Mouse (Mus musculus): ENCODE data around the gene Pakap.

Pakap gene

DNA sequence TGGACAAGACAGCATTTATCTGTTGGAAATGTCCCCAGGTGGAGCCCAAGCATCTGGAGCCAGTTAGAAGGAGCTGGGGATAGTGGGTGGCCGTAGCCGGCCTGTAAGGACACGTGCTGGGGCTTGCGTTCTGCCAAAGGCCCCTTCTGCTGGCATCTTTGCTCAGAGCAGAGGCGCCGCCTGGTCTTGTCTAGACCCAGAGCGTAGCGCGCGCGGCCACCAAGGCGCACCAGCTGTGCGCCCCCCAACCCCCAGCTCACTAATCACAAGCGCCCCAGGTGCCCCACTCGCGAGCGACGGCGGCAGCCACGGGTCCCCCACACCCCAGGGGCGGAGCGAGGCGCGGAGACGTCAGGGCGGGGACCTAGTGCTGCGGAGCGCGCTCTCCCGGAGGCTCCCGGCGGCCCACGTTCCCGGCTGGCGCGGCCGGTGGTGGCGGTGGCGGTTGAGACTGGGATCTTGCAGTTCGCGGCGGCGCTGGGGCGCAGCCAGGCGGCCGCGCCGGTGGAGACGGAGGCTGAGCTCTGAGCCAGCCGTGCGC lies at the start of gene Pakap:
Pakap (plus strand) TSS at position 514 of the 541 bp plus-strand sequence.
- peak; percentile 34 for DNase-seq (ENCODE audit: low read depth, low spot score)

DNA sequence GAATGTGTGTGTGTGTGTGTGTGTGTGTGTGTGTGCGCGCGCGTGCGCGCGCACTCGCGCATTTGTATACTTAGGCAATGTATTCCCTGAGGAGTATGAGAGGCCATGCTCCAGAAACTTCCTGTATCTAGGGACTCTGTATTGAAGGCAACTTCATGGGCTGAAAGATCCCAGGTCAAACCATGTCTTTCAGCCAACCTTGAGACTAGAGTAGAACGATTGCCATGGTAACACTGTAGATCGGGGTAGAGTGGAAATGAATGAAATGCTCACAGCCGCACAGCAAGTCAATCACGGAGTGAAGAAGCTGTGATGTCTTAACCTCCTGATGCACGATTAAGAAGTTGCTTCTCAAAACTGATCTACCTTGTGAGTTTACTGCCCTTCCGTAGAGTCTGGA lies 44.5 kb upstream of the Pakap start:
- no peak for DNase-seq (ENCODE audit: low read depth, low spot score)

DNA sequence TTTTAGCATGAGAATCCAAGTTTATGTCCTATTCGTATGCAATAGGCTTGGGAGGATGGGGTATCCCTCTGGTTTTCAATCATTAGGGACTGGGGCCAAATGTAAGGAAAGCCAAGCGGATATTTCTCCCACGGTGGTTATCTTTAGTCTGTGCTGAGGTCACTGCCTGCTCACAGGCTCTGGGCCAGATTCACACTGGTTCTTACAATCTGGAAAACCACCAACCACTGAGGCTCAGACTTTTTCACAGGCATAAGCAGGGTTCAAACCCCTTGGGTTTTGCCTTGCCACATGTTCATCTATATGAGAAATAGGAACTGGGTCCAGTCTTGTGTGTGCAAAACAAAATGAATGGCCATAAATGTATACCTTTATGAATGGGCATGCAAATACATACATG lies 43.5 kb upstream of the Pakap start:
- DNase-seq (ENCODE audit: low read depth, low spot score) = no peak

DNA sequence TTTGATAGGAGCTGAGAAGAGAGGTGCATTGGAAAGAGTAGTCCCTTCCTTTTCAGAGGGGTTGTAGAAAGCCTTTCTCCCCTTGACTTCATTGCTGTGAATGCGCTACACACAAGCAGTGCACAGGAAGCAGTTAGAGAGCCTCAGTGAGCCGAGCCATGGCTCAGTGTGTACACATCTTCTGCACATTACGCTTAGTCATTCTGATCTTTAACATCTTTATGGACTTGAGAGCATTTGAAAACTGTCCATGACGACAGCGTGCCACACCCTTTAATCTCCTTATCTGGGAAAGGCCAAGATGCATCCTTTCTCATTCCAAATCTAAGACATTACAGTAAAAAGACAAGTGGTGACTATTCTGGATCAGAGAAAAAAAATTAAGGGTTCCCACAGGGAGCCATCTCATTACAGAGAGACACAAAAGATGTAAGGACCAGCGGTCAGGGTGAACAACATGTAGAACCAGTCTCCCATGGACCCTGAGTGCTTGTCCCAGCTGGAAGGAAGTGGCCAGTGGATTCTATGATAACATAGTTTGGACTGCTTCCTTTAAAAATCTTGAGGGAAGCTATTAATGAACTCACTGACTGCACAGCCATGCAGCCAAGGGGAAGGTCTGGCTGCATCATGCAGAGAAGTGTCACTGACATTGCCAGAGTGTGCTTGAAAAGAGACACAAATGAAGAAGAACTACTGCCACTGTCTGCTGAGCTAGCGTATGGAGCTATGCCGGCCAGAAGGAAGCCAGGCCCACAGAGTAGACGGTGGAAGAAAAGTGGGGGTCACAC lies 42.6 kb upstream of the Pakap start:
- DNase-seq (ENCODE audit: low read depth, low spot score) = no peak

DNA sequence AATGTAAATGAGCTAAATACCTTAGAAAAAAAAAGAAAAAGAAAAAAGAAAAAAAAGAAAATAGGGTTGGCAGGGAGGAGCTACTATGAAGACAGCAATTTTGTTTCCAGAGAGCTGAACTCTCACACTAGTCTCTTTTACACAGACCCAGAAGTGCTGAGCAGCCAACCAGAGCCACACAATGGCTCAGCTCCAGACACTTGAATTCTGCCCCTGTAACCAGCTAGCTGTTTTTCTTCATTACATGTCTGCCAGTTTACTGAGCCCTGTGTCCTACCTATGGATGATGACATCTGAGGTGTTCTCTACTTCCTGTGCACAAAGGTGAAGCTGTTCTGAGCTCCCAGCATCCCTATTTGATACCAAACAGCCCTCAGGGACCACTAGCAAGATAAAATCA lies 39.7 kb upstream of the Pakap start:
- no peak for DNase-seq (ENCODE audit: low read depth, low spot score)

DNA sequence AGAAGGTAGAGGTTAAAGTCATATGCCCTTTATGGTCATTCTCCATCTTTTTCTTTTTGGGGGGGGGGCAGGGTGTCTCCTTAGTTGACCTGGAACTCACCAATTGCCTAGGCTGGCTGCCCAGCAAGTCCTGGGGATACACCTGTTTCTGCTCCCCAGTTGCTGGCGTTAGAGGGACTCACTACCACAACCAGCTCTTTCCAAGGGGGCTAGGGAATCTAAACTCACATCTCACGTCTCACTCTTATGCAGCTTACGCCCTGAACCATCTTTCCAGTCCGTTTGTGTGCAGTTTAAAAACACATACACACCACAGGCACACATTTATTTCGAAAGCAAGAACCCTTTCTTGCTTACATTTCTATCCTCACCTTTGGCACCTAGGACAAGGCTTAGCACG lies 34.3 kb upstream of the Pakap start:
- DNase-seq (ENCODE audit: low read depth, low spot score) = no peak

DNA sequence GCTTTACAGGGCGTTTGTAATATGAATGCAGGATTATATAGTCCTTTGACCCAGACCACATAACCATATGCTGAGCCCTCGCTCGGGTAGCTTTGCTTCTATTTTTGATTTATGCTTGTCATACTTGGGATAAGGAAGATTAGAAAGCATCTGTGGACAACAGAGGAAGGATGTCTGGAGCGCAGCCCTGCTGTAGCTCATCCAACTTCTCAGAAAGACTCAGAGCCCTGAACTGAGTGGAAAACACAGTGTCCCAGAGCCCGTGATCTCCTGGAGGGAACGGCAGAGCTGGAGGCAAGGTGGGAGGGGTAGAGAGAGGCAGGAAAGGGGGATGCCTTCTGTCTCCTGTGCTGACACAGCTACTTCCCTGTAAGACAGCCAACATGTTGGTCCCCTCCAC lies 33.7 kb upstream of the Pakap start:
- no peak for DNase-seq (ENCODE audit: low read depth, low spot score)

DNA sequence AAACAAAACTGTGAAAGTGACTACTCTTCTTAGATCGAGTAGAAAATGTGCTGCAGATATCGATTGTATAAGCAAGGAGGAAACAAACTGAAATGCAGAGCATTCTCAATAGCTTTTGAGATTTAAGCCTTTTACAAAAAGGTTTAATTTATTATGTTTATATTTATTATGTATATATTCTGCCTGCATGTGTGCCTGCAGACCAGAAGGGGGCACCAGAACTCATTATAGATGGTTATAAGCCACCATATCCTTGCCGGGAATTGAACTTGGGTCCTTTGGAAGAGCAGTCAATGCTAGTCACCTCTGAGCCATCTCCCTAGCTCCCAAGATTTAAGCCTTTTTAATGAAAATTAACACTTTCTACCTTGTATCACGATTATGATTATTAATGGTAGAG lies 32.9 kb upstream of the Pakap start:
- no peak for DNase-seq (ENCODE audit: low read depth, low spot score)

DNA sequence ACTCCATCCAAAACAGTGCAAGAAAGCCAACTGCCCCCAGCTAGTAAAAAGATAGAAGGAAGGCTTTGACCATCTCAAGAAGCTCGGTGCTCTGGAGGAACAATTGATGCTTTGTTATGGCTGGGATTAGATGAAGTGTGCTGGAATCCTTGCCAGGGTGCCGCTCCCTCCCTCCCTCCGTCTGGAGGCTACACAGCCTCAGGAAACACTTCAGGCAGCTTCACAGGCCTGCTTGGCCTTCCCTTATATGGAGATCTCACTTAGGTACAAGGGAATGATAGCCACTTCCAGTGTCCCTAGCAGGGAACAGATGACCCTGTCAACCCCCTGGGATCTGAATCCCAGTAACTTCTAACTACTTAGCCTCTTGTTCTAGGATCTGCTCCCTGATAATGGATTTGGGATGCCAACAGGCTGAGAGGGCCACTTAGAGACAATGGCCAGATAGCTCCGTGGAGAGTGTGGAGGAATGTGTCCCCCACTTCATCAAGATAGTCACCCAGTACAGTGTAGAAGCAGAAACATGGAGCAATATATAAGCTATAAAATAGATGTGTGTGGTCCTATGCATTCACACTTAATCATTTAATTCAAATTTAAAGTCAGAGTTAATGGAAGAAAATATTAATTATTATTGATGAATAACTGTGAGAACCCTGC lies 29.8 kb upstream of the Pakap start:
- DNase-seq (ENCODE audit: low read depth, low spot score) = no peak

DNA sequence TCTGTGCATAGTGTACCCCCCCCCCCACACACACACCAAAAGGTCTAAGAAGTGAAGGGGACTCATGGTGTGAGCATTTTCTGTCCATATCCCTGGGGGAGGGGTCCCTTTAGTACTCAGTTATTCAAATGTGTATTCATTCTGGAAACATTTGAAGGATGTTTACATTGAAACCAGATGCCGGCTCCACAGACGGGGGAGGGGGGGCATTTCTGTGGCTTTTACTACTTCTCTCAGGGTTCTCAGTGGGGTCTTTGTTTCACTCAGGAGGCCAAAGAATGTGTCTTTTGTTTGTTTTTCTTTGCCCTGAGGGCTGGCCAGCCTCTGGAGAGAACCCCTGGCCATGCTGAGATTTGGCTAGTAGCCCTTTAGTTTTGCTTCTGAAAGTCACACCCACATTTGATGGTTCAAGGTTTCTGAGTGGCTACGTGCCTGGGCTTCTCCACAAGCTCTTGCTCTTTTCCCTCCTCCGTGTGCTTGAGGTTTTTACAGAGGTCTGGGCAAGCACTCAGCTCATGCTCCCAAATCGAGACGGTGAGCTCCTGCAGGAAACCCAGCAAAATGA lies 24.2 kb upstream of the Pakap start:
- peak; percentile 57 for DNase-seq (ENCODE audit: low read depth, low spot score)

DNA sequence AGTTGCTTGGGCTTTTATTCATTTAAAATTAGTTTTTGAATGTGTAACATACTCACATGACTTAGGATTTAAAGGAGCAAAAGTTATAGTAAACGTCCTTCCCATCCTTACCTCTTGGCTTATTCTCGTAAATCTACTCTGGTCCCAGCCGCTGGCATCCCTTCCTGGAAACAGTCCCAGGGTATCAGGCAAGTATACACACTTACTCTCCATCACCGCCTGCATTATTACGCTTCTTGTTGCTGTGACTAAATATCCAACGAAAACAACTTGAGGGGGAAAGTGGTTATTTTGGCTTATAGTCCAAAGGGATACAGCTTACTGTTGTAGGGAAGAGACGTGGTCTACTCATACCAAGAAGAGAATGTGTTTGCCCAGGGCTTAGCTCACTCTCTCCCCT lies 20.2 kb upstream of the Pakap start:
- no peak for DNase-seq (ENCODE audit: low read depth, low spot score)

DNA sequence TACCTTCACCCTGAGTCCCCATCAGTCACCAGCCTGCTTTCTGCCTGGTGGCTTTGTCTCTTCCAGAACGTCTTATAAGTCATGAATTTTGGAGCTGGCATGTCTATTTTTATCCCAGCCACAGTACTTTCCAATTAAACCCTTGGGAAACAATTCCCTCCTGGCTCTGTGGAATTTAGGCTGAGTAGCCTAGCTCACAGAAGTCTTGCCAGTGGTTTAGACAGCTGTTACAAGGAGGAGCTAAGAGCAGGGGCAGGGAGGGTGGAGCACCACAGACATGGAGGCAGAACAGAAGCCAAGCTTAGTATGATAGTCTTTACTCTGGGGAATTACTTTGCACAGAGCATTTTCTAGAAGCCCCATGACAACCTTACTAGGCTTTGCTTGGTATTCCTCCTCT lies 17.8 kb upstream of the Pakap start:
- DNase-seq (ENCODE audit: low read depth, low spot score) = no peak

DNA sequence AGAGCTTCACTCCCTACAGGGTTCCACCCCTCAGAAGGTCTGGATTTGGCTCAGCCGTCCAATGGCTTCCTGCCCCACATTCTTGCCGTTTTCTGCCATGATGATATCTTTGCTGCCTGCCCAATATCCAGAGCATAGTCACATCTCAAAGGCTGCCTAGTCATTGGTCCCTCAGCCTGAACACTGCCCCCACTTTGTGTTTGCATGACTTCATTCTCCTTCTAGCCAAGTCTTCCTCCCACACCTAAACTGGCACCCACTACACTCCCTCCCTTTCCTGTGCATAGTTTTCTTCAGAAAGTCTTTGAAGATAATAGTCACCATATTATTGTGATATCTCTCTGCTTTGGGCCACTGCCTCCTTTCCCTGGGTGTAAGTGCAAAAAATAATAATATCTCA lies 10.9 kb upstream of the Pakap start:
- no peak for DNase-seq (ENCODE audit: low read depth, low spot score)

DNA sequence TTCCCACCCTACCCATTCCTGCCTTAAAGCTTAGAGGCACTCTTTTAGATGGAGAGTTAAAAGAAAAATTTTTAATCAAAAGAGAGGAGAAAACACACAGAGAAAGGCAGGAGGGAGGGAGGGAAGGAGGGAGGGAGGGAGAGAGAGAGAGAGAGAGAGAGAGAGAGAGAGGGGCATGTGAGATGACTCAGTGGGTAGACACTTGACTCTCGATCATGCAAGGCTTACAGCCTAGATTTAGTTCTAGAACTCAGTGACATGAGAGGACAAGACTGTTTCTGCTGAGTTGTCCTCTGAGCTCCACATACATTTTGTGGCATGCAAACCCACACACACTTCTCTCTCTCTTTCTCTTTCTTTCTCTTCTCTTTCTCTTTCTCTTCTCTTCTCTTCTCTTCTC lies 8.5 kb upstream of the Pakap start:
- no peak for DNase-seq (ENCODE audit: low read depth, low spot score)

DNA sequence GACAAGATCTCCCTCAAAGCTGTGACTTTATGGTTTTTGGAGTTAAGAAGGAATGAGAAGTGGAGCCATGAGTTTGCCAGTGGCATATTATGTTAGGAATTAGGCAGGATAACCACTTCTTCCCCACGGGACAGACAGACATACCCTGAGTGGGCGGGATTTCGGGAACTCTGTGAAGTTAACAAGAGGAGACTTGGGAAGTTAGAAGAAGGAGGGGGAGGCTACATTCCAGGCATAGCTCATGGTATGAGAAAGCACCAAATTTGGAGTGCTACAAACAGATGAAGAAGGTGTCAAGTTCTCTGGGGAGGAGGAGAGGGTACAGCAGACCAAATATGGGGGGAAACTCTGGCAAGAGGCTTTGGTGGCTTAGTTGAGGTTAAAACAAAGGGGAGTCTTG lies 8.0 kb upstream of the Pakap start:
- no peak for DNase-seq (ENCODE audit: low read depth, low spot score)

DNA sequence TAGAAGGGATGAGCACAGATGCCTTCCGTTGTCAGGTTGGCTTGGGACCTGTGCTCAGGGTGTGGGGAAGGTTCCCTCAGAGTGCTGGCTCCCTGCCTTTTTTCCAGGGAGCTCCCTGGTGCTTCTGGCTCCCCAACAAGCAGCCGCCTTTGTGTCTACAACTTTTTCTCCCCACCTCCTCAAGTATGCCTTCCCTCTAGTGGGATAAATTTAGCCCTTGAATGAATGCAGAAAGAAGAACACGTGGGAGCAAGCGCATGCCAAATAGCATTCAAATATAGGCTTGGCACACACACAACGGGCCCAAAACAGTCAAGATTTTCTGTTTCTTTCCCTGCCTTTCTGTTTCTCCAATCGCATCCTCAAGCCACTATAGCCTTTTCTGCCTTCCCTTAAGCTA lies 6.9 kb upstream of the Pakap start:
- no peak for DNase-seq (ENCODE audit: low read depth, low spot score)

DNA sequence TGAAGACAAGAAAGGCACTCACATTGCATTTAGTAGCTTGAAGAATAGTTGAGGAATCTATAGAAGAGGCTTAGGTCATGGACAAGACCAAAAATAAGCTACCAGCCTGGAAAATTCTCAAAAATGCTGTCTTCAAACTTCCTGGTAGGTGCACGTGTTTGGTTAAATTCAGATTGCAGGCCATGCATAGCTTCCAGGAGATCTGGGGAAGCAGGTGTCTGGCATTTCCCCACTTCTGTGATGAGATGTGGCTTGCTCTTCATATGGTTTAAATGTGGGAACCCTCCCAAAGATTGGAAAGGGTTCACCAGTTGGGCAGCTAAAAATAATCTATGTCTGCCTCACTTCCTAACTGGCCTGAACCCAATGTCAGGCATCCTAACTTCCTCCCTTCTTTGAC lies 2.7 kb upstream of the Pakap start:
- DNase-seq (ENCODE audit: low read depth, low spot score) = no peak

DNA sequence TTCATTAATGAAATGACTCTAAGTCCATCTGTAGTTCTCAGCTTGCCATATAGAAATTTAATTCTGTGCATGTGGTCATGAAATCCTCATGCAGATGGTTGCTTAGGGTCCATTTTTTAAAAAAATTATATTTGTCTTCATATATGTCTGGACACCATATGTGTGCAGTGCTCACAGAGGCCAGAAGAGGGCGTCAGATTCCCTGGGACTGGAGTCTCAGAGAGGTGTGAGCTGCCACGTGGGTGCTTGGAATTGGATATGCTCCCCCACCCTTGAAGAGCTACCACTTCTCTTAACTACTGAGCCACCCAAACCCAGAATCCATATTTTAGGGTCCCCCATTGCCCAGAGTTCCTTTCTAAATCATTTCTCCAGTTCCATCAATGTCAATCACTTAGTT lies 2.2 kb upstream of the Pakap start:
- no peak for DNase-seq (ENCODE audit: low read depth, low spot score)

DNA sequence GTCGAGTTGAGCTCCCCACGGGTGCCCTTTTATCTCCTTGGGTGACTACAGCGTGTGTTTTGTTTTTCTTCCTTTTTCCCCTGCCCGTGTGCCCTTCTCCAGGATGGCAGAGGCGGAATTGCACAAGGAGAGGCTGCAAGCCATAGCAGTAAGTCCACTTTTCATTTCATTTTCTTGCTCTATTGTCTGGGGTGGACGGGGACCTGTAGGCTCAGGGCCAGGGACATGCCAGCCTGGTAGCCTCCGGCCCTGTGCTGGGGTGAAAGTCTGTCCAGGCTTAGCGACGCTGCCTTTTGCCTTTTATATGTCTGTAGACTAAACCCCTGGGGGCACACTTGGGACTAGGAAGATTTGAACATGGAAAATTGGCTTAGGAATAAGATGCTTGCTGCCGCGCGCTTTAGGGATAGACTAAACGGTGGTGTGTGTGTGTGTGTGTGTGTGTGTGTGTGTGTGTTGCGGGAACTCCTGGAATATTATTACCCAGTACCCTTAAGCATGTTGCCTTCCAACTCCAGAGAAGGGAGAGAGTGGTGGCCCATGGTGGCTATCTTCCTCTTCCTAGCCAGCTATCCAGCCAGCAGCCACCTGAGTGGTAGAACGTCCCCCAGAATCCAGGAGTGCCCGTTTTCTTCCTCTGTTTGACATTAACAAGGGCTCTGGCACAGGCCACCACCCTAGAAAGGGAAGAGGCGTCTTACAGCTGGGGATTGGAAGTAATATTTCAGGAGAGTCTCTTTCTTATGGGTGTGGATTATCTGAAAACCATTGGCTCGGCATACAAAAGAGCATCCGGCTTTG lies 489 bp downstream of the Pakap start:
- DNase-seq (ENCODE audit: low read depth, low spot score) = no peak

DNA sequence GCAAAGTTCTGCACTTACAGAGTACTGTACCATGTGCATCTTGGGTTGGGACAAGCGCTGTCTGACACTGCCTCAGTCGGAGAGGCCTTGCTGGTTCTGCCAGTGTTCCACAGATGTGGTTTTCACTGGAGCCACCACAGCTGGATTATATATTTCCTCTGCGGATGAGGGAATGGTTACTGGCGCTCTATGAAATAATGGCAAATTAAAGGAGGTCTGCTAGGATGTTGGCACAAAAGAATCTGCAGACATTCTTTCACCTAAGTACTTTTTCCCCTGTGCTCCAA lies 1.0 kb downstream of the Pakap start:
- no peak for DNase-seq (ENCODE audit: low read depth, low spot score)

DNA sequence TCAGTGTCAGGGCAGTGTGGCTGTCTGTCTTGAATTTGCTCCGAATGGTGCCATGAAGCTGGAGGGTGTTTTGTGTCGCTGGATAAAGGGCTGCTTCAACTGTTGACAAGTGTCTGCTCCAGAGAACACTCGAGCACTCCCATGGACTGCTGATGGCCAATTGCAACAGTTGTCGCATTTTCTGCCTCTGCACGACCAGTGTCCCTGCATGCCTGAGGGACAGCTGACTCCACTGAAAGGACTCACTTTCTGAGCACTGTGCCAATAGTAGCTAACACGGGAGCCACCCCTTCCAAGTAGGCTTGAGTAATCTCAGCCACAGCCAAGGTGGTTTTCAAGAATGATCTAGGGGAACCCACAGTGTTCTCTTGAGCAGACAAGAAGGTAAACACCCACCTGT lies 1.7 kb downstream of the Pakap start:
- DNase-seq (ENCODE audit: low read depth, low spot score) = no peak

DNA sequence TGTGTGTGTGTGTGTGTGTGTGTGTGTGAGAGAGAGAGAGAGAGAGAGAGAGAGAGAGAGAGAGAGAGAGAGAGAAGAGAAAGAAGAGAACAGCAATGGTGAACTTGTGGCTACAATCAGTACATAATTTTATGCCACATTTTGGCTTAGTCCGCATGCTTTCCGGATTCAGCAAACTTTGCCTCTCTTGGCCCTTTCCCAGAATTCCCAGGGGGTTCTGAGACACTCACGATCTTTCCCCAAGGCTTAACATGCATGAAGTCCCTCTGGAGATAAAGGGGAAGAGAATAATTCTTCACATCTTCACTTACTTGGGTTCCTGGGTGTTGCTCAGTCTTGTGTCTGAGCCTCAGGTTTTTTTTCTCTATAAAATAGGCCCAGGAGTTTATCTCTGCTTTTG lies 2.2 kb downstream of the Pakap start:
- no peak for DNase-seq (ENCODE audit: low read depth, low spot score)

All from embryo, embryonic 11.5 days (tissue).